Mouse (Mus musculus): ENCODE measurements around the gene 1700001P01Rik. TPM values are rescaled to one million over a fixed set of nuclear protein-coding genes. Genes with fewer than 3 reads are reported as not detected.

Gene 1700001P01Rik
- polyA plus RNA-seq, 1 experiment, result 0.80 TPM

DNA sequence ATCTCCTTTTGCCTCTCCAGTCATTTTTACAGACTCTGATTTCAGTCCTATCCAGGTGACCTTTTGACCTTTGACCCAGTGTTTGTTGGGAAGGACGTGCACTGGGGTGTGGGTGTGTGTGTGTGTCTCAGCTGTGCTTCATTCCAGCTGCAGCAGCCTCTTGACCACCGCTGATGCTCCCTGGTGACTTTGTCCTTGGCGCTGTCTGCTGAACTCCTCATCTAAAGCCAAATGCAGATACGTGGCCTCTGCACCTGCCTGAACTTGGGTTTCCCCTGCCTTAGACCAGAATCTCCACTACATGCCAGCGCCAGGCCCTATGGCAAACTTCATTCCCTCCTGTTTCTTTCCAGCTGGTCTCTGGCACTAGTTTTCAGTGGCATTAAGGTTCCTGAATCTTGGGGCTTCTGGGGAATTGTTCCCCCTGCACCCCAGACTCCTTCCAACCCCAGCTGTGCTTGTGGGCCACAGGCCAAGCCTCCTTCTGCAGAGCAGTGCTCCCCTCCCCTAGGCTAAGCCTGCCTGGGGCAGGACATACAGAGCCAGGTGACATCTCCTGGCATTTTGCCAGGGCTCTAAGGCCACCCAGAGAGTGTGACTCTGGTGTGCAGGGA is 33.0 kb upstream of the 1700001P01Rik start:
- H3K4me1 ChIP-seq (ENCODE audit: control insufficient read depth, insufficient read depth, low read length), result peaks cover 70% of the 10 kb centered on the region
- DNase-seq, result peak; percentile 72 to 76
- WGBS, result 23% methylated on average over 5 of the region's 5 CpGs
- H3K27ac ChIP-seq (ENCODE audit: insufficient read depth, low read length), result peak overlapping the region; percentile 30; the same call in 1 of the 2 replicates
- H3K27me3 ChIP-seq (ENCODE audit: control insufficient read depth, insufficient read depth, low read length), result no peaks in the 10 kb centered on the region
- no peak for TF ChIP-seq POLR2A (IDR thresholded peaks at IDR 0.05; ENCODE audit: borderline replicate concordance, insufficient read depth, low read length)
- H3K4me3 ChIP-seq (replicated peaks; ENCODE audit: insufficient read depth, low read depth, low read length), result no peak overlapping the region

DNA sequence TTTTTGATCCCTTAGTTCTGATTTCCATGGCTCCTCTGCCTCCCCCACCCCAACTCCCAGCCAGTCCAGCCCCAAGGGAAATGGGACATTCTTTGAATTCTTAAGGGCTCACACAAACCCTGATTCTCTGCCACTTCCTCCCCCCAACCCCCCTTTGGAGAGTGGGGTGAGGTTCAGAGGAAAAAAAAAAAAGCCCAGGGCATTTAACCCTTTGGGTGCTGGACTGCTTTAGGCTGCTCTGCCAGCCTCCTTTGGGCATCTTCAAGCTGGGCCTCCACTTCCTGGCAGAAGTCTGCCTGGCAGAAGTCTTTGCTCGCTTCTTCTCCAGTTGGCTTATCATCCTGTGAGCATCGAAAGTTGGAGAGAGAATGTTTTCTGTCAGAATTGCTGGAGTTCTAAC is 32.4 kb upstream of the 1700001P01Rik start:
- Histone ChIP-seq H3K4me3 (replicated peaks; ENCODE audit: insufficient read depth, low read depth, low read length) (no peak overlapping the region), H3K4me1 (ENCODE audit: control insufficient read depth, insufficient read depth, low read length) (peaks cover 65% of the 10 kb centered on the region), H3K27ac (ENCODE audit: insufficient read depth, low read length) (no peak overlapping the region), H3K27me3 (ENCODE audit: control insufficient read depth, insufficient read depth, low read length) (no peaks in the 10 kb centered on the region)
- TF ChIP-seq CTCF (IDR thresholded peaks at IDR 0.05; ENCODE audit: borderline replicate concordance, insufficient read depth, low read depth, low read length) (no peak), POLR2A (IDR thresholded peaks at IDR 0.05; ENCODE audit: borderline replicate concordance, insufficient read depth, low read length) (no peak)
- peak in 1 of 2 experiments; percentile 25 for DNase-seq
- WGBS, result 32% methylated on average over 2 of the region's 2 CpGs

DNA sequence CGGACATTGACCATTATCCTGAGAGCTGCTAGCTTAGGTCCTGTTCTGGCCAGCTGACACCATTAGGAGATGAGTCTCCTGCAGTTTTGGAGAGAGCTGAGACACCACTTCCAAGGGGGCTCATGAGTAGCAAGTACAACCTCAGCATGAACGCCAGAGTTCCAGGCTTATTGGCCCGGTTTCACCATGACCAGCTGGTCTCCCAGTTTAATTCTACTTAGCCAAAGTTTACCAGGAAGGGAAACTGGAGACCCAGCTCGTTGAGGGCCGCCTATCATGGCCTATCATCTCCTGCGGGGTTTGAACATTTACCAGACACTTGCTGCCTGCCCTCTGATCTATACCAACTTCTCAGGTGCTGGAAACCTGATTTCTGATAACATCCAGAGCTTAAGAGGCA is 31.9 kb upstream of the 1700001P01Rik start:
- no peaks in the 10 kb centered on the region for H3K27me3 ChIP-seq (ENCODE audit: control insufficient read depth, insufficient read depth, low read length)
- 15% methylated on average over 6 of the region's 6 CpGs for WGBS
- TF ChIP-seq POLR2A (IDR thresholded peaks at IDR 0.05; ENCODE audit: borderline replicate concordance, insufficient read depth, low read length), result no peak
- TF ChIP-seq CTCF (IDR thresholded peaks at IDR 0.05; ENCODE audit: borderline replicate concordance, insufficient read depth, low read depth, low read length), result no peak
- no peak overlapping the region for H3K4me3 ChIP-seq (replicated peaks; ENCODE audit: insufficient read depth, low read depth, low read length)
- peaks cover 61% of the 10 kb centered on the region for H3K4me1 ChIP-seq (ENCODE audit: control insufficient read depth, insufficient read depth, low read length)
- peak in 1 of 2 experiments; percentile 31 for DNase-seq
- H3K27ac ChIP-seq (ENCODE audit: insufficient read depth, low read length), result peak overlapping the region; percentile 30; the same call in 1 of the 2 replicates

DNA sequence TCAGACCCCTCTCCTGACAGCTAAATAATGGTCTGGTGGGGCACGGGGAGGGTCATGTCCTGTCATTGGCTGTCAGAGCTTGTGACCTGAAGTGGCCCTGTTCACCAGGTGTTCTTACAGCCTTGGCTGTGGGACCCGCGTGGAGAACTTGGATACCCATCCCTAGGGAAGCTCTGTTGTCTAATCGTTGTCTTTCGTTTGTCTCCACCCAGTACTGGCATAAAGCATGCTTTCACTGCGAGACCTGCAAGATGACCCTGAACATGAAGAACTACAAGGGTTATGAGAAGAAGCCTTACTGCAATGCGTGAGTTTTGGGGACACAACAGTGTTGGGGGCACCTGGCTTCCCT is 30.9 kb upstream of the 1700001P01Rik start:
- TF ChIP-seq POLR2A (IDR thresholded peaks at IDR 0.05; ENCODE audit: borderline replicate concordance, insufficient read depth, low read length), result no peak
- TF ChIP-seq CTCF (IDR thresholded peaks at IDR 0.05; ENCODE audit: borderline replicate concordance, insufficient read depth, low read depth, low read length), result no peak
- DNase-seq, result no peak
- H3K27me3 ChIP-seq (ENCODE audit: control insufficient read depth, insufficient read depth, low read length), result no peaks in the 10 kb centered on the region
- H3K4me3 ChIP-seq (replicated peaks; ENCODE audit: insufficient read depth, low read depth, low read length), result no peak overlapping the region
- H3K27ac ChIP-seq (ENCODE audit: insufficient read depth, low read length), result no peak overlapping the region
- H3K4me1 ChIP-seq (ENCODE audit: control insufficient read depth, insufficient read depth, low read length), result peaks cover 62% of the 10 kb centered on the region
- WGBS, result 50% methylated on average over 7 of the region's 7 CpGs

DNA sequence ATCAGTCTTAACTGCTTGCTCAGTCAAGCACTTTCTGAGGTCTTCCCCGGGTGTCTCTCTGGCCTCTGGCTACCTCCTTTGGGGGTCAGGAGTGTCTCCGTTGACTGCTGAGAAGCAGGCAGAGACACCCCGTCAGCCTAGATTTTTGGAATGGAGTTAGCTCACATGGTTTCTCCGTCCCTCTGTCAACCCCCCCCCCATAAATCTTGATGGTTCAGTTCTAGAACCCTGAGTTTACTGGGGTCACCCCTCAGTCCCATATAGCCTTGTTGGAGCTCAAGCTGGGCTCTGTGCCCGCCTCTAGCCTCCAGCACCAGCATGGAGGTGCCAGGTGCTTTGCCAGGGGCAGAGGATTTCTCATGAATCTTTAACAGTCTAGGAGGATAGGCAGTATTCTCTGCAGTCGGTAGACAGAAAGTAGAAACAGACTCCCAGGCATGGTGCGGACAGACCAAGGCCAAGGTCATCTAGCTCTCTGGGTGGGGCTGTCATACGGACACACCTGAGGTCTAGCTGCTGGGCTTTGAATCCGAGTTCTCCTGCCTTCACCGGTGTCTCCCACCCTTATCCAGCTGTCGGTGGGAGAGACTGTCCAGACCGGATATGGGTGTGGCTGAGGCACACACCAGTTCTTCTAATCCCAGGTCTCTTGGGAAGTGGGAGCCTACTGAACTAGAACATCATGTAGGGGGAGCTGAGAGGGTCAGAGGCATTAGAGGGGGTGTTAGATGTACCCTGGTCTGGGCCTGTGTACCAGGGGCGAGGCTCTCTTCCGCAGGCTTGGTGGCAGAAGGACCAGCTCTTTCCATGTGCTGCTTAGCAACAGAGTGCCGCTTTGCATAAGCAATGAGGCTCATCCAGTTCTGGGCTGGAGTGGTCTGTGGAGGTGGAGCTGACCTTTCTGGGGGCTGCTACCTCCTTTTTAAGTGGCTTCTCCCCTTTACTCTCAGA is 30.2 kb upstream of the 1700001P01Rik start:
- TF ChIP-seq CTCF (IDR thresholded peaks at IDR 0.05; ENCODE audit: borderline replicate concordance, insufficient read depth, low read depth, low read length) (no peak), POLR2A (IDR thresholded peaks at IDR 0.05; ENCODE audit: borderline replicate concordance, insufficient read depth, low read length) (no peak)
- Histone ChIP-seq H3K4me1 (ENCODE audit: control insufficient read depth, insufficient read depth, low read length) (peaks cover 63% of the 10 kb centered on the region), H3K27ac (ENCODE audit: insufficient read depth, low read length) (no peak overlapping the region), H3K4me3 (replicated peaks; ENCODE audit: insufficient read depth, low read depth, low read length) (no peak overlapping the region), H3K27me3 (ENCODE audit: control insufficient read depth, insufficient read depth, low read length) (no peaks in the 10 kb centered on the region)
- WGBS, result 26% methylated on average over 15 of the region's 15 CpGs
- DNase-seq, result peak in 1 of 2 experiments; percentile 31

DNA sequence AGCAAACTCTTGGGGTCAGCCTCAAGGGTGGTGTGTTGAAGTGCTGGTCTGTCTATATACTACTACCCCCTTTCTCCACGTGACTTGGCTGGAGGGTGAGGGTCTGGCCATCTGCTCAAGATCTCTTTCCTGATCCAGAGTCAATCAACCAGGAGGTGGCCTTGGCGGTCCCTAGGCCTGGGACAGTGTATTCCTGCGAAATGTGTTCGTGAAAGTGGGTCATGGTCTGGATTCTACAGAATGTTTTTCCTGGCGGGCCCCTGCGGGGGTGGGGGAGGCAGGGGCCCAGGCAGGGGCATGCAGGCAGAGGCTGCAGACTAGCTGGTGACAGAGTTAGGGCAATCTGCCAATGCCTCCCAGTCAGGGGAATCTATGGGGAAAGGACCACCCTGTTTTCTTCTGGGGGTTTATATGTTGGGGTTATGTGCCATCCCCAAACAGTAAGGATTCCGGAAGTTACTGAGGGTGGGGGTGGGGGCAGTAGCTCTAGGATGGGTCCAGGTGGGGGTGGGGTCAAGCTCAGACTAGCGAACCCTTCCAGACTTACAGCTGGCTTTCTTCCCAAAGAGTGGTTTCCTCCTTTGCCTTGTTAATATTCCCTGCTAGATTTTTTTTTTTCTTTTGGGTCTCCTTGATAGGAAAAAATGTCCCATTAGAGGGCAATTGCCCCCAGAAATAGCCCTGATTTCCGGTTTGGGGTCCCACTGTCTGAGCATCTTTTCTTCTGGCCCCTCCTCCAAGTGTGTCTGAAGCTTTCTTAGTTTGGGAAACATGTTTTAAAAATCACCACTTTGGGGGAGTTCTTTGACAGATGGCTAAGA is 29.3 kb upstream of the 1700001P01Rik start:
- peak in 1 of 2 experiments; percentile 32 for DNase-seq
- no peak for TF ChIP-seq POLR2A (IDR thresholded peaks at IDR 0.05; ENCODE audit: borderline replicate concordance, insufficient read depth, low read length)
- no peak overlapping the region for H3K4me3 ChIP-seq (replicated peaks; ENCODE audit: insufficient read depth, low read depth, low read length)
- WGBS, result 8% methylated on average over 9 of the region's 9 CpGs
- H3K4me1 ChIP-seq (ENCODE audit: control insufficient read depth, insufficient read depth, low read length), result peaks cover 60% of the 10 kb centered on the region
- no peaks in the 10 kb centered on the region for H3K27me3 ChIP-seq (ENCODE audit: control insufficient read depth, insufficient read depth, low read length)
- no peak overlapping the region for H3K27ac ChIP-seq (ENCODE audit: insufficient read depth, low read length)

DNA sequence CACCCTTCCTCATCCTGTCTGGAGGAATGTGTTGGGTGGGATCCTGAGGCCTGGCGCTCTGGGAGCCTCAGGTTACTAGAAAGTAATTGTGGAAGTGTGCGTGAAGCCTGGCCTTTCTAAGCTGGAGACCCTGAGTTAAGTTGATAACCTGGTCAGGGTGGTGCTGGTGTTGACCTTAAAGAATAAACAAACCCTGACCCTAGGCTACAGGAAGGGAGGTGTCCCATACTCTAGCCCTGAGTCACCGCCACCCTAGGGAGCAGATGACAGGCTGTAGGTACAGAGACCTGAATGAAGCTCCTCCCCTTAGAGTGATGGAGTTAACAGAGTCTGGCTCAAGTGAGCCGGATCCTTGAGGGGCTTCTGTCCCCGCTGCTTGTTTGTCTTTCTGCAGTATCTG is 28.1 kb upstream of the 1700001P01Rik start:
- peaks cover 48% of the 10 kb centered on the region for H3K4me1 ChIP-seq (ENCODE audit: control insufficient read depth, insufficient read depth, low read length)
- TF ChIP-seq CTCF (IDR thresholded peaks at IDR 0.05; ENCODE audit: borderline replicate concordance, insufficient read depth, low read depth, low read length) (no peak), POLR2A (IDR thresholded peaks at IDR 0.05; ENCODE audit: borderline replicate concordance, insufficient read depth, low read length) (no peak)
- H3K27me3 ChIP-seq (ENCODE audit: control insufficient read depth, insufficient read depth, low read length), result no peaks in the 10 kb centered on the region
- peak in 1 of 2 experiments; percentile 11 for DNase-seq
- no peak overlapping the region for H3K27ac ChIP-seq (ENCODE audit: insufficient read depth, low read length)
- no peak overlapping the region for H3K4me3 ChIP-seq (replicated peaks; ENCODE audit: insufficient read depth, low read depth, low read length)
- 84% methylated on average over 5 of the region's 5 CpGs for WGBS

Measured in cerebellum, adult 2 months (tissue).